Mouse (Mus musculus) gastrocnemius, postnatal 4 days (tissue): ENCODE results near the gene Foxp1. TPM values are rescaled to one million over a fixed set of nuclear protein-coding genes. Genes with fewer than 3 reads are reported as not detected.

Experiments
- DNase-seq, 2 experiments: peaks; one replicate each; pipeline ENCODE4 v3.0.0; 2021 to 2022; ENCODE audit warnings: low spot score in 2 of 2, mixed read lengths in 2 of 2
- total RNA-seq, 2 experiments: library from RNA; stranded (reverse); gene quantifications; 2 replicates each; pipeline ENCODE4 v1.2.3; 2021

The Foxp1 gene
- total RNA-seq, 2 experiments from 2014 or later, result 47.2 to 50.8 TPM

GRCm38 (mm10) chr6:99334255-99334654, 188.3 kb downstream of the Foxp1 start:
- no peak for DNase-seq

GRCm38 (mm10) chr6:99333127-99333526, 189.4 kb downstream of the Foxp1 start:
- no peak for DNase-seq

GRCm38 (mm10) chr6:99330169-99330568, 192.4 kb downstream of the Foxp1 start:
- no peak for DNase-seq

- no peak for DNase-seq
These were observed 193.9 kb downstream of the Foxp1 start for GRCm38 (mm10) chr6:99328634-99329033.

- DNase-seq, result no peak
These were observed 194.4 kb downstream of the Foxp1 start for GRCm38 (mm10) chr6:99328146-99328545.

- peak in 1 of 2 experiments; percentile 41 for DNase-seq
These were observed 194.8 kb downstream of the Foxp1 start for GRCm38 (mm10) chr6:99327721-99328120.

- no peak for DNase-seq
These were observed 196.6 kb downstream of the Foxp1 start for GRCm38 (mm10) chr6:99325881-99326280.

- DNase-seq, result no peak
These were observed 197.1 kb downstream of the Foxp1 start for GRCm38 (mm10) chr6:99325461-99325860.

GRCm38 (mm10) chr6:99322132-99322904, 200.2 kb downstream of the Foxp1 start:
- DNase-seq, result no peak

GRCm38 (mm10) chr6:99320444-99320843, 202.1 kb downstream of the Foxp1 start:
- DNase-seq, result no peak

- DNase-seq, result no peak
These were observed 202.8 kb downstream of the Foxp1 start for GRCm38 (mm10) chr6:99319415-99320405.

- DNase-seq, result no peak
These were observed 207.8 kb downstream of the Foxp1 start for GRCm38 (mm10) chr6:99314746-99315145.

- no peak for DNase-seq
These were observed 212.0 kb downstream of the Foxp1 start for GRCm38 (mm10) chr6:99310529-99310928.

GRCm38 (mm10) chr6:99310171-99310500, 212.4 kb downstream of the Foxp1 start:
- DNase-seq, result no peak

- no peak for DNase-seq
These were observed 212.9 kb downstream of the Foxp1 start for GRCm38 (mm10) chr6:99309466-99310170.

- no peak for DNase-seq
These were observed 216.8 kb downstream of the Foxp1 start for GRCm38 (mm10) chr6:99305751-99306150.

GRCm38 (mm10) chr6:99305236-99305635, 217.3 kb downstream of the Foxp1 start:
- no peak for DNase-seq

GRCm38 (mm10) chr6:99302662-99303435, 219.7 kb downstream of the Foxp1 start:
- DNase-seq, result no peak

- DNase-seq, result no peak
These were observed 220.6 kb downstream of the Foxp1 start for GRCm38 (mm10) chr6:99301923-99302322.

- no peak for DNase-seq
These were observed 222.3 kb downstream of the Foxp1 start for GRCm38 (mm10) chr6:99300235-99300634.

- DNase-seq, result no peak
These were observed 223.3 kb downstream of the Foxp1 start for GRCm38 (mm10) chr6:99299196-99299595.
